8 mouse cellular contexts compared by ENCODE assay signal in the genomic region with DNA sequence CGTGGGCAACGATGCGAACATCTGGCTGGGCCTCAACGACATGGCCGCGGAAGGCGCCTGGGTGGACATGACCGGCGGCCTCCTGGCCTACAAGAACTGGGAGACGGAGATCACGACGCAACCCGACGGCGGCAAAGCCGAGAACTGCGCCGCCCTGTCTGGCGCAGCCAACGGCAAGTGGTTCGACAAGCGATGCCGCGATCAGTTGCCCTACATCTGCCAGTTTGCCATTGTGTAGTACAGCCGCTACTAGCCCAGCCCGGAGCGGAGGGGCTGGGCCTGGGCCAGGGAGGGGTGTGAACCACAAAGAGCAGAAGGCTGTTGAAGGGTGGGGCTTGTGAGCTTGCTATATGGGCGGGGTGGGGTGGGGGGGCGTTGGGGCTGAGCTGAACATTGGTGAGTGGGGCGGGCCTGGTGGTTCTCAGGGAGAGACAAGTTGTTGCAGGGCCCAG. TPM values are rescaled to one million over a fixed set of nuclear protein-coding genes. Genes with fewer than 3 reads are reported as not detected.
DNase-seq lines count a peak whose midpoint lies in the region; ATAC-seq lines count a peak whose summit lies in the region.

No protein-coding gene starts in this region.

- no peak overlapping the region for H3K9ac ChIP-seq in liver, embryonic 13.5 days

- WGBS in liver, embryonic 13.5 days (ENCODE audit: insufficient replicate concordance): 49% methylated on average over 30 of the region's 30 CpGs

- H3K27me3 ChIP-seq in liver, embryonic 13.5 days: no peaks in the 10 kb centered on the region

- DNase-seq in cerebellum, adult 11-12 months: peak; percentile 12
- peak; percentile 40 for DNase-seq in embryo, embryonic 9.5 days (ENCODE audit: extremely low spot score)
- peak; percentile 71 to 77 for DNase-seq in heart, adult 9 months (ENCODE audit: low spot score in 2 of 2)
- peak; percentile 51 for DNase-seq in kidney, adult 18-20 months
- peak; percentile 5 for DNase-seq in liver, embryonic 13.5 days
- DNase-seq in neural tube, embryonic 10.5 days (ENCODE audit: extremely low spot score, low spot score): peak; percentile 35
- DNase-seq in testis, postnatal 14 days (ENCODE audit: low spot score): peak; percentile 63

- H3K27ac ChIP-seq in liver, embryonic 13.5 days: no peak overlapping the region

- peak overlapping the region; percentile 46 for H3K4me2 ChIP-seq in liver, embryonic 13.5 days

- no peak overlapping the region for H3K4me3 ChIP-seq in liver, embryonic 13.5 days (replicated peaks)

- ATAC-seq in cerebellum, adult (ENCODE audit: insufficient number of reproducible peaks, low FRiP score, low TSS enrichment): no peak
- ATAC-seq in liver, embryonic 13.5 days (ENCODE audit: low read depth): peak; percentile 65

- H3K36me3 ChIP-seq in liver, embryonic 13.5 days: no peaks in the 10 kb centered on the region

- H3K9me3 ChIP-seq in liver, embryonic 13.5 days (replicated peaks): no peaks in the 10 kb centered on the region

- peaks cover 6% of the 10 kb centered on the region; the same call in 1 of the 2 replicates for H3K4me1 ChIP-seq in liver, embryonic 13.5 days (replicated peaks)

RNA-seq across cellular contexts. Expression of gene Clec3b, which starts 6.2 kb away (rescaled TPM):
- polyA plus RNA-seq in liver, embryonic 13.5 days (2015; fragmentation: Nextera tagmentation; extraction: Ambion mirVana): 0.10 TPM in 1 of 2 replicates, not detected in the other

RNA-seq across cellular contexts. Expression of gene Exosc7, which starts 43.9 kb away (rescaled TPM):
- 109 and 118 TPM in 2 replicates for polyA plus RNA-seq in liver, embryonic 13.5 days (2015; fragmentation: Nextera tagmentation; extraction: Ambion mirVana)

RNA-seq across cellular contexts. Expression of gene Zdhhc3, which starts 43.9 kb away (rescaled TPM):
- polyA plus RNA-seq in liver, embryonic 13.5 days (2015; fragmentation: Nextera tagmentation; extraction: Ambion mirVana): 37.9 and 43.3 TPM in 2 replicates

RNA-seq across cellular contexts. Expression of gene Cdcp1, which starts 58.9 kb away (rescaled TPM):
- polyA plus RNA-seq in liver, embryonic 13.5 days (2015; fragmentation: Nextera tagmentation; extraction: Ambion mirVana): 0.13 and 0.21 TPM in 2 replicates

Comparison
In these comparisons a context has a peak if more than half of its experiments do, and no peak if none do; other contexts are left out.
1. DNase-seq: peak in every context shown above with its lines; median percentile 74 in heart, adult 9 months; 63 in testis, postnatal 14 days; 51 in kidney, adult 18-20 months; 40 in embryo, embryonic 9.5 days; 35 in neural tube, embryonic 10.5 days; 12 in cerebellum, adult 11-12 months; 5 in liver, embryonic 13.5 days.